Mouse (Mus musculus) thymus, adult 2 months (tissue): ENCODE results near the gene Prepl. TPM values are rescaled to one million over a fixed set of nuclear protein-coding genes. Genes with fewer than 3 reads are reported as not detected.

Experiments
- DNase-seq: peaks from one replicate; pipeline ENCODE4 v3.0.0; 2021
- H3K27ac ChIP-seq: fragments of 200-500 bp; 2 replicates; pipeline ENCODE4 v1.5.1; 2012; ENCODE audit warnings: low read length, control low read depth; ENCODE audit not compliant: control insufficient read depth, insufficient read depth
- H3K27me3 ChIP-seq: fragments of 200-500 bp; 2 replicates; pipeline ENCODE4 v1.6.1; 2012; ENCODE audit warnings: mild to moderate bottlenecking, low read length, moderate library complexity, mixed read lengths; ENCODE audit not compliant: control insufficient read depth, insufficient read depth
- H3K36me3 ChIP-seq: fragments of 200-500 bp; 2 replicates; pipeline ENCODE4 v1.6.1; 2012; ENCODE audit warnings: mild to moderate bottlenecking, low read length, moderate library complexity; ENCODE audit not compliant: control insufficient read depth, insufficient read depth
- H3K4me1 ChIP-seq: fragments of 200-500 bp; replicated peaks from 2 replicates; pipeline ENCODE4 v1.6.1; 2012; ENCODE audit warnings: low read length; ENCODE audit not compliant: control insufficient read depth, insufficient read depth
- H3K4me3 ChIP-seq: fragments of 200-500 bp; 2 replicates; pipeline ENCODE4 v1.5.1; 2012; ENCODE audit warnings: mild to moderate bottlenecking, low read length, control low read depth, moderate library complexity; ENCODE audit not compliant: control insufficient read depth, insufficient read depth
- CTCF ChIP-seq: fragments of 200-500 bp; IDR thresholded peaks from 2 replicates; pipeline ENCODE4 v1.5.1; 2012; ENCODE audit warnings: mild to moderate bottlenecking, control low read depth, low read length, moderate library complexity, borderline replicate concordance; ENCODE audit not compliant: control insufficient read depth, poor library complexity, insufficient read depth; ENCODE audit errors: extremely low read depth
- POLR2A ChIP-seq: fragments of 200-500 bp; IDR thresholded peaks from 2 replicates; pipeline ENCODE4 v1.6.1; 2012; ENCODE audit warnings: mild to moderate bottlenecking, low read length, control low read depth, moderate library complexity; ENCODE audit not compliant: control insufficient read depth, poor library complexity, insufficient read depth; ENCODE audit errors: extremely low read depth
- WGBS: fragments of 180-500 bp; shearing (Covaris S2); methylation state at CpG from one replicate; pipeline ENCODE4 v1.1.7; 2018; 5-methylcytosine and 5-hydroxymethylcytosine counted together
- polyA plus RNA-seq: library from polyadenylated mRNA; depleted of rRNA; stranded (reverse); fragments of >200 nt; gene quantifications from 2 replicates; pipeline ENCODE4 v1.2.3, GENCODE M21; 2012; rRNA removed

Prepl gene
- polyA plus RNA-seq: 10.7 and 11.6 TPM in 2 replicates

DNA sequence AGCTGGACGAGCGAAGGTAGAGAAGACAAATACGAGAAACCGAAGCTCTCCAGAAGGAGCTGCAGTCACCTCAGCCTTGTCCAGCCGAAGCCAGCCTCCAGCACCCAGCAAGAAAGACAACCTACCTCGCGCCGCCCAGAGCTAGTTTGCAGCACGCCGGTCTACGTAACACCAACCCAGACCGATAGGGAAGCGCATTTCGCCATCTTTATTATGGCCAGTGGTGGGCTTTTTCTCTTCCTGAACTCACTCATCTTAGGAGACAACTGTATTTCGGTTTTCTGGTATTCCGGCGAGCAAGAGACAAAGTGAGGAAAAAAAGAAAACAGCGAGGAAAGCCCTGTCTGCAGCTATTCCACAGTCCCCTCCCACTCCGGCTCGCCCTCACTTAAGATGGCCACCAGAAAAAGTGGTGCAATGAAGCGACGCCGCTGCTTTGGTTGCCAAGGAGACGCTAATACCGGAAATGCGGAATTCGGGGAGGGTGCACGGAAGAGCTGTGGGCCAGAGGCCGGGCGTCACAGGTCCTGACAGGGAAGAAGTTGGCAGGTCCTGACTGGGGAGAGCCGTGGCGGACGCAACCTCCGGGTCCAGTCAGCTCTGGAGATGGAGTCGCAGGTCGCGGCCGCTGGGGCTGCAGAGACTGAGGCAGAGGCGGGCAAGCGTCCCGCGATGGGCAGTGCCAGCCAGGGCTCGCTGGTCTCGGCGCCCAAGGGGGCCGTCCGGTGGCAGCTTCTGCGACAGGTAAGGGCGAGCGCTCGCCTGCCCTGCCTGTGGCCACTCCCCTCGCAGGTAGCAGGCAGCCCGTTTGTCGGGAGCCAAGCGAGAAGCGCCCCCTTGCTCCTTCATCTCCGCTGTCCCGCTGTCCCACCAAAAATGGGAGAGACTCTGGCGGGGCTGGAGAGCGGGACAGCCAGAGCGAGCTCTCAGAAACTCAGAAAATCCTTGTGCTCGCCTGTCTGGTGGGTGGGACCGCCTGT, at the start of gene Prepl, which contains the start of gene Camkmt:
Prepl (minus strand) TSS at position 122 of the 980 bp plus-strand sequence.
Camkmt (plus strand) TSS at position 433 of the 980 bp plus-strand sequence.
- Histone ChIP-seq H3K27ac (no peak within 1 kb of the TSS), H3K36me3 (no peaks in the 10 kb centered on the region), H3K27me3 (no peaks in the 10 kb centered on the region), H3K4me1 (peaks cover 4% of the 10 kb centered on the region), H3K4me3 (peak within 1 kb of the TSS; percentile 76)
- TF ChIP-seq CTCF: 0 out of 2 replicates have a peak, but pooled peaks have one; percentile 20
- no peak; the same call in 1 of the 2 replicates for TF ChIP-seq POLR2A
- peak; percentile 95 for DNase-seq
- under 1% methylated on average over 63 of the region's 63 CpGs for WGBS

DNA sequence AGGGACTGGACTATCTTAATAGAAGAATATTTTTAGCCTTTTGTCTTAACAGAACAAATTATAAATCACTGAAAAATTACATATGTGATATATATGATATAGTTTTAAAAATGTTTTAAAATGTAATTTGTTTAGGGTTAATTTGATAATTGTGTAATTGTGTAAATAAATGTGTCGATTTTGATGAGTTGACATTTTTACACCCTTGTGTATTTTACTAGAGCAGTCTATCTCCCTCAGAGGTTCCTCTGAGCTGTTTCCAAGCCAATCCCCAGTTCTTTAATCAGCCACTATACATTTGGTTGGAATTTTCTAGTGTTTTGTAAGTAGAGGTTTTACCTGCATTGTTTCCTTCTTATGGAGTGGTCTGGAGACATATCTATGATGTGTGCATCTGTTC, 48.4 kb upstream of the Prepl start:
- no peaks in the 10 kb centered on the region for H3K4me1 ChIP-seq
- H3K27ac ChIP-seq: no peak overlapping the region
- no peak for DNase-seq
- no peak overlapping the region for H3K4me3 ChIP-seq
- H3K27me3 ChIP-seq: no peaks in the 10 kb centered on the region
- no peaks in the 10 kb centered on the region for H3K36me3 ChIP-seq
- 96% methylated on average over 1 of the region's 1 CpGs for WGBS
- TF ChIP-seq CTCF (no peak), POLR2A (no peak)

DNA sequence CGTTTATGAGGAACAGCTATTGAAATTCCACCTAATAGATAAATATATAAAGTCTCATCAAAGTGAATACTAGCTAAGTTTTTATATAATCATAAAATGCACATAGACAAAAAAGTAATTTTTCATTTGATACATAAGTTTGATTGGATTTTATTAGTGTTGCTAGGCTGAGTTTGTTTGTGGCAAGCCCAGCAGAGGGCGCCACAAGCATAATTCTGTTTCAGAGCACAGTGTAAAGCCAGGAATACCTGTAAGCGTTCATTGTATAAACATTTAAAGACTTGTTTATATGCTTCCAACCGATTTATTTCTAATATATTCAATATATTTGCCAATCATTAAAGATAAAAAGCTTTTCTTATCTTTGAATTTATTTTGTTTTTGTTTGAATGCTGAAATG, 26.6 kb upstream of the Prepl start:
- DNase-seq: peak; percentile 49
- 41% methylated on average over 4 of the region's 4 CpGs for WGBS
- no peaks in the 10 kb centered on the region for H3K4me1 ChIP-seq
- H3K27ac ChIP-seq: no peak overlapping the region
- no peak overlapping the region for H3K4me3 ChIP-seq
- H3K36me3 ChIP-seq: no peaks in the 10 kb centered on the region
- H3K27me3 ChIP-seq: no peaks in the 10 kb centered on the region
- TF ChIP-seq POLR2A (no peak), CTCF (no peak)

DNA sequence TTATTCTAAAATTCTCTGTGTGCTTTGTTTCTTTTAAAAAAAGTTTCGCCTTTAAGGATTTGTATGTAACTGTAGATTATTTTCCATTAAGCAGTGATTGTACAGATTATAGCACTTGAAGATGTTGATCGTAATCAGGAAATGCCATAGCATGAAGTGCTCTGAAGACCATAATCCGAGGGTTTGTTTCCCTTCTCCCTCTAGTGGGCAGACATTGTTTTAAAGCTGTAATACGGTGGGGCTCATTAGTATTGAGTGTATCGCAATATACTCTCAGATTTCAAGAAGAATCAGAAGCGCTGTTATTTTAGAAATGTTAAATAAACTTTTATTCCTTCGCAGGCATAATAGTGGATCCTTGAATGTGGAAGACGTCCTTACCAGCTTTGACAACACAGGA, 23.4 kb upstream of the Prepl start:
- no peak overlapping the region for H3K27ac ChIP-seq
- 91% methylated on average over 8 of the region's 8 CpGs for WGBS
- no peak overlapping the region for H3K4me3 ChIP-seq
- DNase-seq: no peak
- no peaks in the 10 kb centered on the region for H3K36me3 ChIP-seq
- TF ChIP-seq CTCF: no peak
- no peak for TF ChIP-seq POLR2A
- H3K27me3 ChIP-seq: no peaks in the 10 kb centered on the region
- H3K4me1 ChIP-seq: no peaks in the 10 kb centered on the region

DNA sequence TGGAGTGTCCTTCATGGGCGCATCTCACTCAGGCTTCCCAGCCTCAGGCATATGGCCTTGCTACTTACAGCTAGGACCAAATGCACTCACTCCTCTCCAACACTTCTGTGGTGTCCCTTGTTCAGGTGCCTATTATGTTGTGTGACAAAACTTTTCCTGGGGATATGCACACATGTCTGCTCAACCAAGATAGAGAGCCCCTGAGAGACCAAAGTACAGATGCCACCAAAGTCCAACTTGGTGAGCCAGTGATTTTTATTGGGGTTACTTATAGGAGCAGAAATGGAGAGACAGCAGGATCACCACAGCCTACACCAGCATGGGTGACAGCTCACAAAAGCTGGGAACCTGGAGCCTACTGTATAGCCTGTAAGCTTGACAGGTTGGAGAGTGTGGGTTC, 20.6 kb upstream of the Prepl start:
- DNase-seq: no peak
- WGBS: 100% methylated on average over 1 of the region's 1 CpGs
- no peaks in the 10 kb centered on the region for H3K27me3 ChIP-seq
- no peaks in the 10 kb centered on the region for H3K4me1 ChIP-seq
- TF ChIP-seq CTCF (no peak), POLR2A (no peak)
- H3K36me3 ChIP-seq: no peaks in the 10 kb centered on the region
- no peak overlapping the region for H3K27ac ChIP-seq
- H3K4me3 ChIP-seq: no peak overlapping the region

DNA sequence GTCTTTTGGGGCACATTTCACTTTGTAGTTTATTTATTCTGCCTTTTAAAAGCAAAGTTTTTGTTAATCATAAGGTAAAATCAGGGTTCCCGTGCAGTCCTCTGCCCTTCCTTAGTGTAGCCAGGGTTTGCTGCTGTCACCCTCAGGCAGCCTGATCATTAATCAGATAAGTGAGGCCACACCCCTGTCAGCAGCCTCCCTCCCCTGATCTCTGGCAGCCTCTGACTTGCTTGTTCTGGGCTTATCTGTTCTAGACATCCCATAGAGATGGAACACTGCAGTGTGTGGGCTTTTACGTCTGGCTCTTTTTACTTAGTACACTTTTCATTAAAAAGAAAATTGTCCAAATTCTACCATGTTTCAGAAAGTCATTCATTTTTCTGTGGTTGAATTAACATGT, 13.3 kb upstream of the Prepl start:
- Histone ChIP-seq H3K36me3 (0 out of 2 replicates have a peak, but pooled peaks cover 4% of the 10 kb centered on the region), H3K4me1 (no peaks in the 10 kb centered on the region), H3K27me3 (no peaks in the 10 kb centered on the region), H3K4me3 (no peak overlapping the region), H3K27ac (no peak overlapping the region)
- TF ChIP-seq POLR2A: no peak
- no peak for TF ChIP-seq CTCF
- DNase-seq: no peak
- 60% methylated on average over 2 of the region's 2 CpGs for WGBS
